Mouse (Mus musculus) limb, embryonic 13.5 days (tissue): ENCODE data around the gene Tbx21. TPM values are rescaled to one million over a fixed set of nuclear protein-coding genes. Genes with fewer than 3 reads are reported as not detected.

ENCODE experiments used
- ATAC-seq: fragments of 200-750 bp; cut with Nextera tagmentation; 2 replicates; pipeline ENCODE4 v1.8.0; 2017; ENCODE audit warnings: low read depth, moderate number of reproducible peaks, moderate TSS enrichment; ENCODE audit not compliant: low FRiP score
- H3K27ac ChIP-seq: fragments of 300-500 bp; sonication (generic); 2 replicates; pipeline ENCODE4 v1.5.1; 2015; ENCODE audit warnings: inconsistent platforms, mild to moderate bottlenecking, moderate library complexity
- H3K27me3 ChIP-seq: fragments of 300-500 bp; sonication (generic); 2 replicates; pipeline ENCODE4 v1.6.1; 2015; ENCODE audit warnings: mild to moderate bottlenecking, inconsistent platforms
- H3K36me3 ChIP-seq: fragments of 300-500 bp; sonication (generic); 2 replicates; pipeline ENCODE4 v1.6.1; 2015; ENCODE audit warnings: inconsistent platforms, mild to moderate bottlenecking, moderate library complexity
- H3K4me1 ChIP-seq: fragments of 300-500 bp; sonication (generic); 2 replicates; pipeline ENCODE4 v1.6.1; 2015; ENCODE audit warnings: inconsistent platforms
- H3K4me2 ChIP-seq: fragments of 300-500 bp; sonication (generic); replicated peaks from 2 replicates; pipeline ENCODE4 v1.6.1; 2015; ENCODE audit warnings: inconsistent platforms, mild to moderate bottlenecking, moderate library complexity
- H3K4me3 ChIP-seq: fragments of 300-500 bp; sonication (generic); 2 replicates; pipeline ENCODE4 v1.5.1; 2015; ENCODE audit warnings: moderate library complexity, mild to moderate bottlenecking, inconsistent platforms
- H3K9ac ChIP-seq: fragments of 300-500 bp; sonication (generic); 2 replicates; pipeline ENCODE4 v1.6.1; 2015; ENCODE audit warnings: mild to moderate bottlenecking, inconsistent platforms
- H3K9me3 ChIP-seq: fragments of 300-500 bp; sonication (generic); 2 replicates; pipeline ENCODE4 v1.6.1; 2016; ENCODE audit warnings: inconsistent platforms
- WGBS: fragments of 180-500 bp; shearing (Covaris S2); methylation state at CpG from one replicate; pipeline ENCODE4 v1.1.7; 2015; 5-methylcytosine and 5-hydroxymethylcytosine counted together
- microRNA-seq: library from miRNA; unstranded; fragments of <30 nt; microRNA quantifications from one replicate; pipeline ENCODE4, GENCODE M21; 2016
- polyA plus RNA-seq: library from polyadenylated mRNA; unstranded; fragments of >200 nt; fragmentation: Nextera tagmentation; extraction: Ambion mirVana; gene quantifications from 2 replicates; pipeline ENCODE4 v1.2.1, GENCODE M21; 2015

Tbx21 gene
- polyA plus RNA-seq, 1 experiment from 2014 or later: 0.09 TPM

DNA sequence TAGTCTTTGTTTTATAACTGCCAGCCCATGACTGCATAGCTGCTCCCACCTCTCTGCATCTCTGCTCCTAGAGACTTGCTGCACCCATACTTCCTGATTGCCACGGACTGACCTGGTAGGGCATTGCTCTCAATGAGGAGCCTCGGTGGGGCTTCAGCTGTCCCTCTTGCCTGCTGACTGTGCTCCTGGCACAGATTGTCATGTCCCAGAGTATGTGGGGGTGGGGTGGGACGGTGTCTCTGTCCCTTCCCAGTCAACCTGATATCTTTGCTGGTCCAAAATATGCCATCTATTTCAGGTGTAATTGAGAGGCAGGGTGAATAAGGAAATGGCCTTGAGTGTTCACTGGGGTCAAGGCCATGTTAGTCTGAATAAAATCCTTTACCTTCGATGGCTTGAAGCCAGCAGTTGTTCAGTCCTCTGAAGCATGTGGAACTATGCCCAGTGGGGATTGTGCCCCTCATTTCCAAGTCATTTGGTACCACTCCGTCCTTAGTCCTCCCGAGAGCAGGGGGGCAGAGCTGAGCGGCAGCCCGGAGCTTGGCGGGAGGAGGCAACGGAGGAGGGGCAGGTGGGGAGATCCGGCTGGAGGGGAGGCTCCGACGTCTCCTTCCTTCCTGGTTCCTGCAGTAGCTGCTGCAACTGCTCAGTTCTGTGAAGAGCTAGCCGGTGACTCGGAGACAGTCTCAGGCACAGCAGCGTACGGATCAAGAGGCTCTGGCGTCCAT is 64.8 kb downstream of the Tbx21 start, which contains the start of gene Osbpl7:
Osbpl7 (plus strand) TSS at position 413 of the 728 bp plus-strand sequence.
- H3K36me3 ChIP-seq: peaks cover 56% of the 10 kb centered on the region

DNA sequence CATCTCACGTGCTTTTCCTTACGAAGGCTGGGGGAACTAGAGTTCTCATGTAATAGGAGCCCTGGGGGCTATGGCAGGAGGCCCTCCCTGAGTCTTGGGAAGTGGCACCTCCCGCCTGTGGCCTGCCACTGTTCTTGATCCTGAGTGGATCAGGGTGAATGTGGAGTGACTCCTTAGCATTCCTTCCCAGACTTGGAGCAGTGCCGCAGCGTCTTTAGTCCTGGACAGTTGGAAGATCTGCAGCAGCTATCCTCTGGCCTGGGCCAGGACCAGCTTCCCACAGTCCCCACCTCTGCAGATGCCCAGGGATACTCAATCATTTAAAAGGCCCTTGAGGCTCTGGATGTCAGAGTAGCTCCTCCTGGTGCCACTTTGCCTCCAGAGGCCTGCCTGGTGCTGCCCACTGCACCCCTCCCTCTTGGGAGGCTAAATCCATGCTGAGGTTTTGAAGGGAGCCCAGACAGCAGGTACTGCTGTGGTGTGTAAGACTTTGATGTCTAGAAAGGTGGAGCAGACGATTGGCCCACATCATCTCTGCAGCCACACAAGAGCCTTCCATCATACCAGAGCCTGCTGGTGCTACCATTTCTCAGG is 65.5 kb downstream of the Tbx21 start:
- no peak overlapping the region for H3K4me2 ChIP-seq
- no peaks in the 10 kb centered on the region for H3K9me3 ChIP-seq
- no peak overlapping the region for H3K4me3 ChIP-seq
- H3K27me3 ChIP-seq: no peaks in the 10 kb centered on the region
- 66% methylated on average over 6 of the region's 6 CpGs for WGBS
- peaks cover 56% of the 10 kb centered on the region for H3K36me3 ChIP-seq
- H3K4me1 ChIP-seq: peaks cover 21% of the 10 kb centered on the region
- no peak overlapping the region for H3K9ac ChIP-seq
- no peak overlapping the region for H3K27ac ChIP-seq
- no peak for ATAC-seq

More for the DNA sequence above, 64.8 kb downstream of the Tbx21 start, which contains the start of gene Osbpl7:
- Histone ChIP-seq H3K4me2 (peak within 1 kb of the TSS; percentile 97), H3K27ac (no peak within 1 kb of the TSS; the same call in 1 of the 2 replicates), H3K9me3 (no peaks in the 10 kb centered on the region), H3K27me3 (no peaks in the 10 kb centered on the region), H3K4me1 (peaks cover 21% of the 10 kb centered on the region), H3K4me3 (peak within 1 kb of the TSS; percentile 82), H3K9ac (peak within 1 kb of the TSS; percentile 90)
- WGBS: 6% methylated on average over 18 of the region's 18 CpGs
- peak; percentile 82 for ATAC-seq

- no peak for ATAC-seq
- no peak overlapping the region for H3K4me3 ChIP-seq
- no peak overlapping the region for H3K4me2 ChIP-seq
- WGBS: 82% methylated on average over 8 of the region's 8 CpGs
- peaks cover 21% of the 10 kb centered on the region for H3K4me1 ChIP-seq
- H3K27me3 ChIP-seq: no peaks in the 10 kb centered on the region
- H3K9ac ChIP-seq: no peak overlapping the region
- no peaks in the 10 kb centered on the region for H3K9me3 ChIP-seq
- H3K36me3 ChIP-seq: peaks cover 54% of the 10 kb centered on the region
- no peak overlapping the region for H3K27ac ChIP-seq
These were observed 67.0 kb downstream of the Tbx21 start for GRCm38 (mm10) chr11:97048090-97048650.

Small RNA genes lying within 50 kb of the gene (microRNA-seq; reads per million reads assigned to microRNA genes)
- gene Mir7235: not detected
- 0.87 reads per million for gene Mir8103

Other genes with a start within 250 kb of the Tbx21 start
- 87.0 and 92.3 TPM in 2 replicates for gene Cdk5rap3, start 198.8 kb downstream of the Tbx21 start, polyA plus RNA-seq
- gene Prr15l, start 187.2 kb downstream of the Tbx21 start, polyA plus RNA-seq: 0.60 and 0.97 TPM in 2 replicates
- gene Pnpo, start 171.3 kb downstream of the Tbx21 start, polyA plus RNA-seq: 21.2 and 25.0 TPM in 2 replicates
- 16.9 and 18.7 TPM in 2 replicates for gene Sp2, start 132.4 kb downstream of the Tbx21 start, polyA plus RNA-seq
- 3.6 and 4.3 TPM in 2 replicates for gene Sp6, start 101.9 kb downstream of the Tbx21 start, polyA plus RNA-seq
- 27.2 and 27.7 TPM in 2 replicates for gene Scrn2, start 85.4 kb downstream of the Tbx21 start, polyA plus RNA-seq
- 0.92 and 0.98 TPM in 2 replicates for gene Lrrc46, start 73.9 kb downstream of the Tbx21 start, polyA plus RNA-seq
- 81.9 and 83.2 TPM in 2 replicates for gene Mrpl10, start 73.8 kb downstream of the Tbx21 start, polyA plus RNA-seq
- gene Osbpl7, start 64.7 kb downstream of the Tbx21 start, polyA plus RNA-seq: 8.9 and 10.1 TPM in 2 replicates
- gene Tbkbp1, start 36.2 kb upstream of the Tbx21 start, polyA plus RNA-seq: 8.2 and 8.4 TPM in 2 replicates
- 57.3 and 59.2 TPM in 2 replicates for gene Kpnb1, start 72.5 kb upstream of the Tbx21 start, polyA plus RNA-seq
- 90.8 and 96.0 TPM in 2 replicates for gene Npepps, start 165.3 kb upstream of the Tbx21 start, polyA plus RNA-seq
- gene Mrpl45, start 200.4 kb upstream of the Tbx21 start, polyA plus RNA-seq: 42.5 and 45.8 TPM in 2 replicates
- gene Gpr179, start 236.7 kb upstream of the Tbx21 start, polyA plus RNA-seq: 0.04 and 0.09 TPM in 2 replicates
- gene Socs7, start 247.2 kb upstream of the Tbx21 start, polyA plus RNA-seq: 4.4 and 4.9 TPM in 2 replicates